In the genomic region with DNA sequence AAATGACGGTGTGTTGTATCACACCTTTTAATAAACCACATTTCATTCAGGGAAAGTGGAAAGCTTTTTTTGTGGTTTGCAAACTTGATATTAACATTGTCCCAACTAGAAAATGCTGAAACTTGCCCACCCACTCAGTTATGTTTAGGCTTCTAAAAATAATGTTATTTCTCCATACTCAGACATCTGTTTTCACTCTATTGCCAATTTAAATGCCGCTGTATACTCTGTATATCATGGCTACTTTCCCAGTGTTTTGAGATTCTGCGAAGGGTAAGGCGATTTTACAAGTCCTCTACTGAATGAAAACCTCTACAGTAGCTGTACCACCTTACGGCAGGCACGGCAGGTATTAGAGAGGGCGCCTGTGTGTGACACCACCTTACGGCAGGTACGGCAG, we compare ENCODE assay signal across 20 mouse cellular contexts.
DNase-seq lines count a peak whose midpoint lies in the region; ATAC-seq and TF ChIP-seq lines count a peak whose summit lies in the region.
"Had no signal": no experiment of that assay in that cellular context is flagged by ENCODE, and none has a peak within 500 bp of the region (broad histone marks: within the 10 kb centered on the region; RNA-seq: fewer than 3 reads in every experiment).

No protein-coding gene starts in this region.

- DNase-seq in limb, embryonic 10.5 days (ENCODE audit: low spot score), result no peak
- peak; percentile 63 for DNase-seq in NIH3T3 (ENCODE audit: low read depth)
- peak; percentile 83 for DNase-seq in embryonic facial prominence, embryonic 14.5 days (ENCODE audit: low spot score)
- DNase-seq in heart, adult 9 months (ENCODE audit: low spot score in 2 of 2), result no peak
- DNase-seq: adrenal gland, postnatal 14 days; cerebellum, adult 9-10 months; gastrocnemius, postnatal 25 days; heart, adult 2 months; kidney, adult 2 months; kidney, postnatal 14 days; liver; lung, postnatal 14 days; midbrain, embryonic 14.5 days; right cerebral cortex, postnatal 14 days had no signal

- no peak overlapping the region for H3K4me2 ChIP-seq in limb, embryonic 12.5 days
- H3K4me2 ChIP-seq in embryonic facial prominence, embryonic 14.5 days (ENCODE audit: low read depth, low read length), result no peak overlapping the region
- H3K4me2 ChIP-seq in limb, embryonic 15.5 days, result no peak overlapping the region
- H3K4me2 ChIP-seq in intestine, postnatal 0 days (replicated peaks; ENCODE audit: low read depth), result no peak overlapping the region
- H3K4me2 ChIP-seq: hindbrain, embryonic 14.5 days; liver, embryonic 15.5 days had no signal

- no peak for TF ChIP-seq CTCF in intestine, postnatal 0 days (IDR thresholded peaks at IDR 0.05; ENCODE audit: low read depth)

- no peak for ATAC-seq in limb, embryonic 12.5 days (ENCODE audit: insufficient number of reproducible peaks, insufficient read depth, low FRiP score, low TSS enrichment, low read depth)
- ATAC-seq in embryonic facial prominence, embryonic 14.5 days (ENCODE audit: low read depth), result 0 out of 2 replicates have a peak, but pooled peaks have one; percentile 41
- no peak for ATAC-seq in limb, embryonic 15.5 days (ENCODE audit: insufficient number of reproducible peaks, low FRiP score, low TSS enrichment, low read depth)
- ATAC-seq in intestine, postnatal 0 days, result no peak
- ATAC-seq: inflammation-experienced regulatory T-cells, adult 6 months had no signal

- H3K9me3 ChIP-seq in limb, embryonic 12.5 days, result no peaks in the 10 kb centered on the region
- H3K9me3 ChIP-seq in limb, embryonic 10.5 days (replicated peaks), result no peaks in the 10 kb centered on the region
- no peaks in the 10 kb centered on the region for H3K9me3 ChIP-seq in embryonic facial prominence, embryonic 14.5 days (ENCODE audit: control insufficient read depth, low read length)
- H3K9me3 ChIP-seq in limb, embryonic 15.5 days, result no peaks in the 10 kb centered on the region
- H3K9me3 ChIP-seq in intestine, postnatal 0 days (ENCODE audit: control insufficient read depth), result no peaks in the 10 kb centered on the region
- H3K9me3 ChIP-seq: liver, embryonic 15.5 days had no signal

- H3K27ac ChIP-seq in limb, embryonic 12.5 days, result peak overlapping the region; percentile 59; the same call in 1 of the 2 replicates
- no peak overlapping the region for H3K27ac ChIP-seq in limb, embryonic 10.5 days
- H3K27ac ChIP-seq in embryonic facial prominence, embryonic 14.5 days (replicated peaks; ENCODE audit: low read depth, low read length), result no peak overlapping the region
- peak overlapping the region; percentile 68 for H3K27ac ChIP-seq in limb, embryonic 15.5 days
- no peak overlapping the region for H3K27ac ChIP-seq in intestine, postnatal 0 days (ENCODE audit: low read depth, low read length)
- H3K27ac ChIP-seq: heart, adult 2 months; hindbrain, embryonic 14.5 days; liver, embryonic 15.5 days had no signal

- H3K36me3 ChIP-seq in limb, embryonic 12.5 days, result peaks cover 28% of the 10 kb centered on the region; the same call in 1 of the 2 replicates
- peaks cover 43% of the 10 kb centered on the region for H3K36me3 ChIP-seq in limb, embryonic 10.5 days
- H3K36me3 ChIP-seq in embryonic facial prominence, embryonic 14.5 days (ENCODE audit: control insufficient read depth, insufficient read depth, low read length), result peaks cover 9% of the 10 kb centered on the region; the same call in 1 of the 2 replicates
- H3K36me3 ChIP-seq in limb, embryonic 15.5 days, result peaks cover 3% of the 10 kb centered on the region; the same call in 1 of the 2 replicates
- peaks cover 30% of the 10 kb centered on the region; the same call in 1 of the 2 replicates for H3K36me3 ChIP-seq in intestine, postnatal 0 days (ENCODE audit: control insufficient read depth, insufficient read depth)

- H3K27me3 ChIP-seq in limb, embryonic 12.5 days, result no peaks in the 10 kb centered on the region
- no peaks in the 10 kb centered on the region for H3K27me3 ChIP-seq in limb, embryonic 10.5 days (ENCODE audit: low read depth, poor library complexity, severe bottlenecking)
- no peaks in the 10 kb centered on the region for H3K27me3 ChIP-seq in embryonic facial prominence, embryonic 14.5 days (replicated peaks; ENCODE audit: control insufficient read depth, insufficient read depth, low read length)
- no peaks in the 10 kb centered on the region for H3K27me3 ChIP-seq in limb, embryonic 15.5 days
- H3K27me3 ChIP-seq in intestine, postnatal 0 days (replicated peaks; ENCODE audit: control insufficient read depth, insufficient read depth, low read length), result no peaks in the 10 kb centered on the region
- H3K27me3 ChIP-seq: liver, embryonic 15.5 days had no signal

- WGBS in limb, embryonic 12.5 days, result 76% methylated on average over 9 of the region's 9 CpGs
- WGBS in limb, embryonic 10.5 days, result 94% methylated on average over 9 of the region's 9 CpGs
- 63% methylated on average over 9 of the region's 9 CpGs for WGBS in embryonic facial prominence, embryonic 14.5 days
- 53% methylated on average over 9 of the region's 9 CpGs for WGBS in limb, embryonic 15.5 days
- 78% methylated on average over 7 of the region's 9 CpGs for WGBS in intestine, postnatal 0 days

- H3K9ac ChIP-seq in limb, embryonic 12.5 days (replicated peaks), result no peak overlapping the region
- no peak overlapping the region for H3K9ac ChIP-seq in embryonic facial prominence, embryonic 14.5 days (ENCODE audit: low read depth, low read length)
- no peak overlapping the region for H3K9ac ChIP-seq in limb, embryonic 15.5 days
- no peak overlapping the region for H3K9ac ChIP-seq in intestine, postnatal 0 days (ENCODE audit: low read depth, low read length)
- H3K9ac ChIP-seq: hindbrain, embryonic 14.5 days; liver, embryonic 15.5 days had no signal

- H3K4me1 ChIP-seq in limb, embryonic 12.5 days (replicated peaks), result peaks cover 19% of the 10 kb centered on the region
- no peaks in the 10 kb centered on the region for H3K4me1 ChIP-seq in limb, embryonic 10.5 days
- no peaks in the 10 kb centered on the region; the same call in 1 of the 2 replicates for H3K4me1 ChIP-seq in embryonic facial prominence, embryonic 14.5 days (ENCODE audit: control insufficient read depth, insufficient read depth, low read length)
- peaks cover 15% of the 10 kb centered on the region; the same call in 1 of the 2 replicates for H3K4me1 ChIP-seq in limb, embryonic 15.5 days
- 0 out of 2 replicates have a peak, but pooled peaks cover 4% of the 10 kb centered on the region for H3K4me1 ChIP-seq in intestine, postnatal 0 days (replicated peaks; ENCODE audit: control insufficient read depth, insufficient read depth, low read length)

- H3K4me3 ChIP-seq in limb, embryonic 12.5 days (replicated peaks), result no peak overlapping the region
- no peak overlapping the region for H3K4me3 ChIP-seq in limb, embryonic 10.5 days
- no peak overlapping the region for H3K4me3 ChIP-seq in embryonic facial prominence, embryonic 14.5 days (ENCODE audit: low read depth, low read length)
- H3K4me3 ChIP-seq in limb, embryonic 15.5 days, result no peak overlapping the region
- H3K4me3 ChIP-seq in intestine, postnatal 0 days (ENCODE audit: low read depth, low read length), result no peak overlapping the region
- H3K4me3 ChIP-seq: heart, adult 2 months; liver, embryonic 15.5 days had no signal

Comparison
In these comparisons a context has a peak if more than half of its experiments do, and no peak if none do; other contexts are left out.
1. H3K27ac ChIP-seq: peak in limb, embryonic 12.5 days (single experiment) and limb, embryonic 15.5 days (single experiment); none in limb, embryonic 10.5 days (single experiment), embryonic facial prominence, embryonic 14.5 days (single experiment) and intestine, postnatal 0 days (single experiment).
2. DNase-seq: peak in NIH3T3 (single experiment) and embryonic facial prominence, embryonic 14.5 days (single experiment); none in limb, embryonic 10.5 days (single experiment) and heart, adult 9 months (0 of 2).